Mouse (Mus musculus) neural tube, embryonic 13.5 days (tissue): ENCODE data around the gene 2310061N02Rik. TPM values are rescaled to one million over a fixed set of nuclear protein-coding genes. Genes with fewer than 3 reads are reported as not detected.
"Not testable (repeated sequence)": the region's sequence is repeated elsewhere in the genome, so short reads cannot be mapped to it uniquely, and the experiment has no call there.

Source experiments
- ATAC-seq: fragments of 200-750 bp; cut with Nextera tagmentation; 2 replicates; pipeline ENCODE4 v1.8.0; 2017; ENCODE audit warnings: low read depth, mild to moderate bottlenecking, moderate TSS enrichment, moderate library complexity
- H3K27ac ChIP-seq: fragments of 300-500 bp; sonication (generic); replicated peaks from 2 replicates; pipeline ENCODE4 v1.5.1; 2015; ENCODE audit warnings: moderate library complexity, mild to moderate bottlenecking, inconsistent platforms
- H3K27me3 ChIP-seq: fragments of 300-500 bp; sonication (generic); 2 replicates; pipeline ENCODE4 v1.6.1; 2015; ENCODE audit warnings: mild to moderate bottlenecking, inconsistent platforms
- H3K36me3 ChIP-seq: fragments of 300-500 bp; sonication (generic); 2 replicates; pipeline ENCODE4 v1.6.1; 2015; ENCODE audit warnings: mild to moderate bottlenecking, inconsistent platforms
- H3K4me1 ChIP-seq: fragments of 300-500 bp; sonication (generic); replicated peaks from 2 replicates; pipeline ENCODE4 v1.6.1; 2015; ENCODE audit warnings: inconsistent platforms
- H3K4me2 ChIP-seq: fragments of 300-500 bp; sonication (generic); 2 replicates; pipeline ENCODE4 v1.6.1; 2015; ENCODE audit warnings: inconsistent platforms, mild to moderate bottlenecking, moderate library complexity
- H3K4me3 ChIP-seq: fragments of 300-500 bp; sonication (generic); 2 replicates; pipeline ENCODE4 v1.5.1; 2015; ENCODE audit warnings: mild to moderate bottlenecking, inconsistent platforms
- H3K9ac ChIP-seq: fragments of 300-500 bp; sonication (generic); 2 replicates; pipeline ENCODE4 v1.6.1; 2015; ENCODE audit warnings: moderate library complexity, mild to moderate bottlenecking, inconsistent platforms
- H3K9me3 ChIP-seq: fragments of 300-500 bp; sonication (generic); 2 replicates; pipeline ENCODE4 v1.6.1; 2016; ENCODE audit warnings: inconsistent platforms
- WGBS: fragments of 180-500 bp; shearing (Covaris S2); methylation state at CpG from one replicate; pipeline ENCODE4 v1.1.7; 2015; 5-methylcytosine and 5-hydroxymethylcytosine counted together
- polyA plus RNA-seq: library from polyadenylated mRNA; unstranded; fragments of >200 nt; fragmentation: Nextera tagmentation; extraction: Ambion mirVana; gene quantifications from 2 replicates; pipeline ENCODE4 v1.2.1, GENCODE M21; 2015

Gene 2310061N02Rik
- not detected in 2 replicates for polyA plus RNA-seq

- no peak within 1 kb of the TSS for H3K27ac ChIP-seq
Measured at GRCm38 (mm10) chr16:88707496-88708012, at the start of gene 2310061N02Rik. Gene 2310061N02Rik (minus strand): TSS chr16:88707962.

DNA sequence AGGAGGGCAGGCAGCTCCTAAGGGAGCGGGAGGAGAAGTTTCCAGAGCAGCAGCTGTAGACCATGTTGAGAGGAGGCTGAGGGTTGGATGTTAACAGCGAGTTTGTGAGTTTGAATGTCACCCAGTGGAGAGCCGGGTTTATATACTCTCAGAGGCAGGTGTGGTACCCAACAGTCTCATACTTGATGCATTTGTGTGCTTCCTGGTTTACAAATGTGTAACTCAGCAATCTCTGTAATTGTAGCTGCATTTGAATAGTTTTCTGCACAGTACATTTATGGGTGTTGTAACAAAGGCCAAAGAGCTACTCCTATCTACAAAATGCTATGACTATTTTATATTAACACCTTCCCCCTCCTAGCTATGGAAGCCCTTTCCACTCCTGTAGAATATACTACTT, 43.8 kb upstream of the 2310061N02Rik start, which contains the start of gene Krtap13:
Gene Krtap13, minus strand, starts transcription at position 101 of the 400 bp plus-strand sequence.
- 95% methylated on average over 3 of the region's 3 CpGs for WGBS
- not testable (repeated sequence) for H3K36me3 ChIP-seq, H3K9me3 ChIP-seq, H3K9ac ChIP-seq, H3K27me3 ChIP-seq, H3K4me3 ChIP-seq, H3K4me2 ChIP-seq, H3K4me1 ChIP-seq, H3K27ac ChIP-seq, ATAC-seq

More at GRCm38 (mm10) chr16:88707496-88708012, at the start of gene 2310061N02Rik:
- H3K9ac ChIP-seq, result no peak within 1 kb of the TSS
- no peak within 1 kb of the TSS for H3K4me2 ChIP-seq
- no peak for ATAC-seq
- H3K27me3 ChIP-seq, result no peaks in the 10 kb centered on the region
- no peak within 1 kb of the TSS for H3K4me3 ChIP-seq
- WGBS, result 91% methylated on average over 10 of the region's 10 CpGs
- H3K36me3 ChIP-seq, result no peaks in the 10 kb centered on the region
- no peaks in the 10 kb centered on the region for H3K9me3 ChIP-seq
- no peaks in the 10 kb centered on the region for H3K4me1 ChIP-seq

DNA sequence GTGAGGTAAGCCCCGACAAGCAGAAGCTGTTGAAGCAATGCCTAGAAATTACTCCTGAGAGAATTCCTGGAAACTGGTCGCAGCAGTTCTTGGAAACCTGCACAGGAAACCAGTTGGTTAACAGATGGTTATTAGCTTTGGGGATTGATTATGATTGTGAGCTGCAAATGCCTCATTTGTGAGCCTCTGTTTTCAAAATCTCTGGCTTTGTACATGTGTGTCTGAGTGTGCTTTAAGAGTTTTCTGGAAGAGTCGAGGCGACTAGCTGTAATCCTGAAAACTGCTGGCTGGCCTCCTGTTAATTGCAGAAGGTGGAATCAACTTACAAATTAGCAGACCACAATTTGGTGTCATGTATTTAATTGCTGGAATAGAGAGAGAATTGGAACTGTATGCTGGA, 40.2 kb upstream of the 2310061N02Rik start:
- WGBS, result 64% methylated on average over 4 of the region's 4 CpGs

GRCm38 (mm10) chr16:88744750-88745340, 37.1 kb upstream of the 2310061N02Rik start:
- WGBS, result 67% methylated on average over 4 of the region's 4 CpGs
- H3K9me3 ChIP-seq, result no peaks in the 10 kb centered on the region
- H3K4me3 ChIP-seq, result no peak overlapping the region
- no peaks in the 10 kb centered on the region for H3K36me3 ChIP-seq
- H3K27me3 ChIP-seq, result no peaks in the 10 kb centered on the region
- H3K27ac ChIP-seq, result no peak overlapping the region
- no peak overlapping the region for H3K9ac ChIP-seq
- H3K4me1 ChIP-seq, result no peaks in the 10 kb centered on the region
- H3K4me2 ChIP-seq, result no peak overlapping the region
- ATAC-seq, result no peak

More for the DNA sequence above, 40.2 kb upstream of the 2310061N02Rik start:
- no peaks in the 10 kb centered on the region for H3K9me3 ChIP-seq
- ATAC-seq, result no peak
- H3K4me3 ChIP-seq, result no peak overlapping the region
- H3K4me1 ChIP-seq, result no peaks in the 10 kb centered on the region
- no peaks in the 10 kb centered on the region for H3K36me3 ChIP-seq
- H3K27ac ChIP-seq, result no peak overlapping the region
- H3K4me2 ChIP-seq, result no peak overlapping the region
- H3K27me3 ChIP-seq, result no peaks in the 10 kb centered on the region
- no peak overlapping the region for H3K9ac ChIP-seq

DNA sequence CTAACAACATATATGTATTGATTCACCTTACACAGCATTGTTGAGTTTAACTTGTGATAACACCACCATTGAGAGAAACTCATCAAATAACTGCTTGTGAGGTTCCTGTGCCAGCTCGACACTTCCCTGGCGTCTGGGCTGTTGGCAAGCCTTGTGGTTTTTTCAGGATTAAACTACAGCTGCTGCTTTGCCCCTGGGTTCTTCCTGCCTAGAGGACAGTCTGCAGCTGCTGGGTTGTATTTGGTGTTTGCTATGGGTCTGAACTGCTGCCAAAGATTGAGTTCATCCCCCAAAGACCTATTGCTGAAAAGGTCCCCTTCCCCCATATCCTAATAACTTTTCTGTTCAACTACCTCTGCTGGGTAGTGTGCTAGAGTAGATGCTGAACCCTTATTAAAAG, 27.6 kb upstream of the 2310061N02Rik start:
- no peak overlapping the region for H3K4me3 ChIP-seq
- no peaks in the 10 kb centered on the region for H3K9me3 ChIP-seq
- no peaks in the 10 kb centered on the region for H3K27me3 ChIP-seq
- no peak overlapping the region for H3K4me2 ChIP-seq
- H3K36me3 ChIP-seq, result no peaks in the 10 kb centered on the region
- H3K27ac ChIP-seq, result no peak overlapping the region
- WGBS, result 72% methylated on average over 2 of the region's 2 CpGs
- H3K9ac ChIP-seq, result no peak overlapping the region
- no peak for ATAC-seq
- no peaks in the 10 kb centered on the region for H3K4me1 ChIP-seq

GRCm38 (mm10) chr16:88728812-88729275, 21.1 kb upstream of the 2310061N02Rik start, which contains the start of gene Krtap13-1:
Gene Krtap13-1 (plus strand): TSS chr16:88728862.
- Histone ChIP-seq H3K27ac (no peak within 1 kb of the TSS), H3K4me3 (no peak within 1 kb of the TSS), H3K4me2 (no peak within 1 kb of the TSS), H3K36me3 (no peaks in the 10 kb centered on the region), H3K4me1 (no peaks in the 10 kb centered on the region), H3K9me3 (no peaks in the 10 kb centered on the region), H3K27me3 (no peaks in the 10 kb centered on the region), H3K9ac (no peak within 1 kb of the TSS)
- ATAC-seq, result no peak
- 82% methylated on average over 4 of the region's 4 CpGs for WGBS

DNA sequence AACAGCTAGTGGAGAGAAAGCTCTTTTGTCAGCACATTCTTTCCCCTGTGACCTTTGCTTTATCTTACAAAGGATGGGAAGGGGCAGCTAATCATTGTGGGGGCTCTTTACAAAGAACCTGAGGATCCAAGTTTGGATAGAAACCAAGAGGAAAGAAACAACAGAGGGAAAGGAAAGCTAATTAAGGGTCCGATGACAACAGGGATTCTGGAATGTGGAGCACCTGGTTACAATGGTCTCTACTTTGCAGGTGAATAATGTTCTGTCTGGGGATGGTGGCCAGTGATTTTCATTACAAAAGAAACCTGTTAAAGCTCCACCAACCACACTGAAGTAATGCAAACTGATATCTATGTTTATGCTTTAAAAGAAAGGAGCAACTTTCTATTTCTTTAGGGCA, 12.3 kb upstream of the 2310061N02Rik start:
- Histone ChIP-seq H3K36me3 (no peaks in the 10 kb centered on the region), H3K4me2 (no peak overlapping the region), H3K4me1 (peaks cover 6% of the 10 kb centered on the region), H3K27me3 (no peaks in the 10 kb centered on the region), H3K9ac (no peak overlapping the region), H3K4me3 (no peak overlapping the region), H3K27ac (no peak overlapping the region), H3K9me3 (no peaks in the 10 kb centered on the region)
- ATAC-seq, result no peak
- 24% methylated on average over 1 of the region's 1 CpGs for WGBS

GRCm38 (mm10) chr16:88716549-88716948, 8.8 kb upstream of the 2310061N02Rik start:
- no peaks in the 10 kb centered on the region for H3K9me3 ChIP-seq
- ATAC-seq, result no peak
- H3K36me3 ChIP-seq, result no peaks in the 10 kb centered on the region
- H3K9ac ChIP-seq, result no peak overlapping the region
- H3K4me2 ChIP-seq, result no peak overlapping the region
- no peak overlapping the region for H3K27ac ChIP-seq
- H3K4me1 ChIP-seq, result no peaks in the 10 kb centered on the region
- H3K4me3 ChIP-seq, result no peak overlapping the region
- no peaks in the 10 kb centered on the region for H3K27me3 ChIP-seq

DNA sequence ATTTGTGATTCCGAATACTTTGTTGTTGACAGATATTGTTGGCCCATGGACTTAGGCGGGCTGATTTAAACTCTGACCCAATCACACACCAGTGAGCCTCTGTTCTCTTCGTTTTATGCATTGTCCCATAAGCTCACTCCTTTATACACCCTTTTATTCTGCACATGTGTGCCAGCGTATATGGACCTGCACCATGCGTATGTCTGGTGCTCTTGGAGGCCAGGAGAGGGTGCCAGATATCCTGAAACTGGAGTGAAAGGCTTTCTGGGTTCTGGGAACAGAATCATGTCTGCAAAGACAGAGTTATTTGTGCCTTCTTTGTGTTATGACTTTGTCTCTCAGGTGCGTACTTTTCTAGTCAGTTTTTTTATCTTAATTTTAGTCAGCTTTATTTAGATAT, 3.5 kb upstream of the 2310061N02Rik start:
- H3K27me3 ChIP-seq, result no peaks in the 10 kb centered on the region
- H3K4me3 ChIP-seq, result no peak overlapping the region
- H3K4me2 ChIP-seq, result no peak overlapping the region
- ATAC-seq, result no peak
- no peaks in the 10 kb centered on the region for H3K36me3 ChIP-seq
- 87% methylated on average over 6 of the region's 6 CpGs for WGBS
- no peaks in the 10 kb centered on the region for H3K9me3 ChIP-seq
- H3K9ac ChIP-seq, result no peak overlapping the region
- no peak overlapping the region for H3K27ac ChIP-seq
- H3K4me1 ChIP-seq, result no peaks in the 10 kb centered on the region

GRCm38 (mm10) chr16:88710757-88711156, 3.0 kb upstream of the 2310061N02Rik start:
- Histone ChIP-seq H3K9me3 (no peaks in the 10 kb centered on the region), H3K4me2 (no peak overlapping the region), H3K27ac (no peak overlapping the region), H3K36me3 (no peaks in the 10 kb centered on the region), H3K9ac (no peak overlapping the region), H3K27me3 (no peaks in the 10 kb centered on the region), H3K4me3 (no peak overlapping the region), H3K4me1 (no peaks in the 10 kb centered on the region)
- WGBS, result 82% methylated on average over 4 of the region's 4 CpGs
- no peak for ATAC-seq

GRCm38 (mm10) chr16:88701072-88701864, 6.5 kb downstream of the 2310061N02Rik start:
- H3K9ac ChIP-seq, result no peak overlapping the region
- ATAC-seq, result no peak
- no peaks in the 10 kb centered on the region for H3K4me1 ChIP-seq
- no peak overlapping the region for H3K27ac ChIP-seq
- no peaks in the 10 kb centered on the region for H3K36me3 ChIP-seq
- H3K4me3 ChIP-seq, result no peak overlapping the region
- H3K9me3 ChIP-seq, result no peaks in the 10 kb centered on the region
- H3K27me3 ChIP-seq, result no peaks in the 10 kb centered on the region
- WGBS, result 65% methylated on average over 4 of the region's 4 CpGs
- H3K4me2 ChIP-seq, result no peak overlapping the region

- Histone ChIP-seq H3K27me3 (no peaks in the 10 kb centered on the region), H3K27ac (no peak overlapping the region), H3K36me3 (no peaks in the 10 kb centered on the region), H3K4me1 (no peaks in the 10 kb centered on the region), H3K4me2 (no peak overlapping the region), H3K9ac (no peak overlapping the region), H3K9me3 (no peaks in the 10 kb centered on the region), H3K4me3 (no peak overlapping the region)
- ATAC-seq, result no peak
- 56% methylated on average over 4 of the region's 4 CpGs for WGBS
Measured at GRCm38 (mm10) chr16:88696256-88696655, 11.5 kb downstream of the 2310061N02Rik start.
